Mouse (Mus musculus) adrenal gland, adult 18-20 months (tissue): ENCODE measurements around the gene Nrxn1. TPM values are rescaled to one million over a fixed set of nuclear protein-coding genes. Genes with fewer than 3 reads are reported as not detected.
"Not testable (repeated sequence)": the region's sequence is repeated elsewhere in the genome, so short reads cannot be mapped to it uniquely, and the experiment has no call there.

Experiments
- DNase-seq, 2 experiments: peaks; one replicate each; pipeline ENCODE4 v3.0.0; 2021 to 2022; ENCODE audit warnings: low spot score in 2 of 2
- total RNA-seq, 2 experiments: library from RNA; stranded (reverse); gene quantifications; 1 replicate in 1 of 2; 2 replicates in 1 of 2; pipeline ENCODE4 v1.2.3; 2021

The Nrxn1 gene
- total RNA-seq, 2 experiments from 2014 or later, result 12.1 to 15.1 TPM

GRCm38 (mm10) chr17:90323674-90324073 is 769.2 kb downstream of the Nrxn1 start:
- no peak for DNase-seq

DNA sequence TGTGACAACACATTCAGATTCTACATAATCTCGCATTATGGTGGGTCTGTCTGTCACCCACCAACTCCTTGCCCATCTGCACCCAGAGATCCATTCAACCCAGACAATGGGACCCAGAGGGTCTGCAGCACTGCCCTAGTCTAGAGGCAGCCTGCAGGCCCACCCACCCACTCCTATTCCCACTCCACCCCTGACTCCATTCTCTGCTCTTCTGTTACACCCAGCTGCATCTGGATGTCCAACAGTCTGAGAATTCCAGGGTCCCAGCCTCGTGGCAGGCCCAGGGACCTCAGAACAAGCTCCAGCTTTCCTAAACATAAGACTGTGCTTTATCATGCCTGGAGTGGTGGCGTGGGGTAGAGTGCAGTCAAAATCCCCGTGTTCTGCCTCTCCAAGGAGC is 820.6 kb downstream of the Nrxn1 start:
- no peak for DNase-seq

GRCm38 (mm10) chr17:90271165-90271564 is 821.7 kb downstream of the Nrxn1 start:
- DNase-seq, result no peak

GRCm38 (mm10) chr17:90269143-90269542 is 823.7 kb downstream of the Nrxn1 start:
- DNase-seq, result no peak

- DNase-seq, result no peak
Measured at GRCm38 (mm10) chr17:90253451-90254131, 839.3 kb downstream of the Nrxn1 start.

DNA sequence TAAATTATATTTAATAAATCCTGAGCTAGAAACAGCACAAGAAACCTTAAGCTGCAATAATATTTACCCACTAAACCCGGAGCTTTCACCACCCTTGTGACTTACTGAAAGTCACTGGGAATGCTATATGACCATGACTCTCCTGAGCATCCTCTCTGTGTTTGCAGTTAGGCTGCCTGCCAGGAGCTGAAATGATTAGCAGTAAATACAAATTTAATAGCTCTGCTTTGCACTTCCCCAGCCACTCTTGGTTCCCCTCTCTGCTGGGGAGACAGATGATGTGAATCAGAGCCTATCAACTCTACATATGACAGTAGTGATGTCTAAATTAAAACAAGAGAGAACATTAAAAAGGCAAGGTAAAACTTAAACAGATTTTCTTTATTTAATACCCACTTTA is 840.7 kb downstream of the Nrxn1 start:
- DNase-seq, result no peak

- DNase-seq, result no peak
Measured at GRCm38 (mm10) chr17:90247071-90247849, 845.6 kb downstream of the Nrxn1 start.

DNA sequence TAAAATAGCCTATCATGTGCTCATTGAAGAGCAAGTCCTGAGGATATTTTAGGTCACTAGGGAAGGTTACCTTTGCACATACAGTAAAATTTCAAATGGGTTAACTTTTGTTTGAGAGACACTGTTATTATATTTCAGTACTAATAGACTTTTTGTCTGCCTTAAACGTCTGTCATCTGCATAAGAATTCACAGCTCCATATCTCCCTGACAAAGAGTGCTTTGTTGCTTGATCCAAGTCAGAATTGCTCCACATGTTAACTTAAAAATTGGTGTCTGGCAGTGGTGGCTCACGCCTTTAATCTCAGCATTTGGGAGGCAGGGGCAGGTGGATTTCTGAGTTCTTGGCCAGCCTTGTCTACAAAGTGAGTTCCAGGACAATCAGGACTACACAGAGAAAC is 848.5 kb downstream of the Nrxn1 start:
- DNase-seq, result no peak

GRCm38 (mm10) chr17:90238964-90239363 is 853.9 kb downstream of the Nrxn1 start:
- no peak for DNase-seq

DNA sequence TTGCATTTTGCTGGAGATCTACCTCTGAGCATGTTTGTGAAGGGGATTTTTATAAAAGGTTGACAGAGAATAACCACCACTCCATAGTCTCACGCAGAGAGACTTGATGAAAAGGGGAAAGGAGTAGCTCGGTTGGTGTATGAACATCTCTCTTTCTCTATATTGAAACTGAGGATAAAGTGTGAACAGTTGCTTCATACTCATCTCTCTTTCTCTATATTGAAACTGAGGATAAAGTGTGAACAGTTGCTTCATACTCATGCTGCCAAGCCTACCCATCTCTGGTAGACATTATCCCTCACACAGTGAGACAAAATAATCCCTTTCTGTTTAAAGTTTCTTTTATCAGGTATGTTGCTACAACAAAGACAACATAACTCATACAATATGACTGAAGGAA is 854.4 kb downstream of the Nrxn1 start:
- no peak for DNase-seq

- DNase-seq, result not testable (repeated sequence)
Measured at GRCm38 (mm10) chr17:90235674-90236073, 857.2 kb downstream of the Nrxn1 start.

DNA sequence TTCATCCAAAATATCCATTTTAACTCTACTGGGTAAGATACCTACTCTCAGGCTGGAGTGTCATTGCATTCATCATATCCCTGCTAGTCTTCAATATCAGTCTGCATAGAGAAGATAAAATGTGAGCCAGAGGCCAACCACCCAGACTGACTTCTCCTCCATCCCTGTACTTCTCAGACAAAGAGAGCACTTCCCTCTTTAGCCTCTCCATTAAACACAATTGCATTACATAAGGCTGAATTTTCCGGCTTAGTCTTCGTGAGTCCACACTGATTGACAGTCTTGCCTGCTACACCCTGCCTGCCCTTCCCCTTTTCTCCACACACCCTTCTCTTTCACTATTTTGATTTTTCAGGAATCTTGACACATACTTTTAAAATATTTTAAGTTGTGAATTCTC is 858.1 kb downstream of the Nrxn1 start:
- no peak for DNase-seq

- DNase-seq, result no peak
Measured at GRCm38 (mm10) chr17:90208547-90208946, 884.3 kb downstream of the Nrxn1 start.

DNA sequence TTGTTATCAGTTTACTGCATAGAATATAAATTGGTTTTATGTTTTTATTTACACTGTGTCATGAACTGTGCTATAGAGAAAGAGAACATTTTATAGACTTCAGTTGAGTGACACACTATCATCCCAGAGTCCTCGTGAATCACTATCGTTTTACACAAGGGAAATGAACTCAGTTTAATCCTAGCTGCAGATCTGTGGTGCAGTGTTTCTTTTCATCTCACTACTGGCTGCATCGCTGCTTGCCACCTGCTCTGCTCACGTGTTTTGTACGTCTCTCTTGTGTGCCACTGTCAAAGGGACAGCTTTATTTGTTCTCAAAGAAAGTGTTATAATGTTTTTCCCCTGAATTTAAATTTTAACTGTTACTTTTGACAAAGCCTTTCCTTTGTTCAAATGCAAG is 885.3 kb downstream of the Nrxn1 start:
- no peak for DNase-seq

- no peak for DNase-seq
Measured at GRCm38 (mm10) chr17:90203993-90204392, 888.9 kb downstream of the Nrxn1 start.

GRCm38 (mm10) chr17:90202785-90203184 is 890.1 kb downstream of the Nrxn1 start:
- DNase-seq, result no peak

DNA sequence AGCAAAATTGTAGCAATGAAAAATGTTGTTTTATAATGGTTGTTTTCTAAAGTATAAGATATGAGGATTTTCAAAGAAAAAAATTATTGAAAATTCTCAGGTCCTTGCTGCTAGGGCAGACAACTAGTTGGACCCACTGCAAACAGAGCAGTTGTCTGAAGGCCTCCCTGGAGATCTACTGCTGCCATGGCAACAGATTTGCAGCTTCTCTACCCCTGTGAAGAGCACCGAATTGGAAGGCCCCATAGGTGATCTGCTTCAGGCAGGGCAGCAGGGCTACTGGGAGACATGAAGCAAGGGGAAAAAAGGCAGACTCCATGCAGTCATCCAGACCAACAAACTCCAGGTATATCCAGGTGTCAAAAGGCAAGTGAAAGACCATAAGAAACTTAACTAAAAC is 896.1 kb downstream of the Nrxn1 start:
- no peak for DNase-seq

DNA sequence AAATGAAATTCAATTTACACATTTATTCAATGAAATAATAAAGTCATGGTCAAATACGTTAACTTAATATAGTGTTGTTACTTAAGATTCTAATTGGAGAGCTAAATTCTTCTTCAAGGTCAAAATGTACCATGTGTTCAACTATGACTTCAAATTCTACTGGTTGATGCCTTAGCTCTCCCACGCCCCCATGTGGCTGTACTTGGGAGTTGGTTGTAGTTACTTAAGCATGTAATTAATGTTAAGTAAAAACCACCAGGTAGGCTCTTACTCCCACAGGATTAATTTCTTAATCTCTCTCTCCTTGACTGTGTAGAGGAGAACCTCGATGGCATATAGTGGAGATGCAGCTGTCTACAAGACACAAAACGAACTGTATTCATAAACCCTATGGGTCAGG is 951.3 kb downstream of the Nrxn1 start:
- DNase-seq, result peak; percentile 20 to 40

DNA sequence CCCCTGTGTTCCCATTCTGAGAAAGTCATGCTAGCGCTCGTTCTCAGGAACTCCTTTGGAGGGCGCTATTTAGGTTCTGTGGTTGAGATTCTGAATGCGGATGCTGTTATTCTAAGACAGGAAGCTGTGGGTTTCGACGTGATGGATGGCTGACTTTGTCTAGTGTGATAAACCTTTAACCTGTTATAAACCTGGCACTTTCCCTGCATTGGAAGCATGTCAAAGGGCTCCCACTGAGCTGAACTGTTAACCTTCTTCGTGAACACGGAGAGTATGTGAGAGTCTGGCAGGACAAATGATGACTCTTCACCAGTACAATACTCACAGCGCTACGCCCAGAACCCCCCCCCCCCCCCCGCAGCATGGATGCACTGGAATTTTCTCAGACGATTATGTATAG is 962.0 kb downstream of the Nrxn1 start:
- DNase-seq, result no peak

DNA sequence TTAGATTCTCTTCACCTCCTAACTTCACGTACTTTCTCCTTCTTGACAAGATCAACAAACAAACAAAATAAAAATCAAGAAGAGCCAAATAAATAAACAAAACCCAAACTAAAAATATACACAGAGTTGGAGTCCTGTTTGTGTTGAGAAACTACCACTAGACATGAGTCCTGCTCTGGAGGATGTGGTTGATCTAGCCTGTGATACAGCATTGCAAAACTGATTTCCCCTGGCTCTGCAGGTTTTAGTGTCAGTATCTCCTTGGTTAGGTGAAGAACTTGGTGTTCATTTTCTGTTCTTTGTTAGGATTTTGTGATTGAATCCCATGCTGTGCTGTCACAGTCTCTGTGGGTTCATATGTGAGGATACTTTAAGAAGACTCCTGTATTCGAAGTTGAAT is 963.7 kb downstream of the Nrxn1 start:
- no peak for DNase-seq

DNA sequence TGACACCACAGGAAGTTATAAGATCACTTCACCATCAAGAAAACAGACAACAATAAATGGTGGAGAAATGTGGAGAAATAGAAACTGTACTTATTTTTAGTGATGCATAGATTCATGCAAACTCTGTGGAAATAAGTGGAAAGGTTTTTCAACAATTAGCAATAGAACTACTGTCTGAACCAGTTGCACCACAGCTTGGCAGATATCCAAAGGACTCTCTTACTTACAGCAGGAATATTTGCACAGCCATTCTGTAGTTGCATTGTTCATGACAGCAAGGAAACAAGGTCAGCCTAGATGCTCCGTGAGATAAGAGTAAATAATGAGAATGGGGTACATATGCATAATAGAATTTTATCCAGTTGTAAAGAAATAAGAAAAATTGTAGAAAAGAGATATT is 965.3 kb downstream of the Nrxn1 start:
- DNase-seq, result no peak

DNA sequence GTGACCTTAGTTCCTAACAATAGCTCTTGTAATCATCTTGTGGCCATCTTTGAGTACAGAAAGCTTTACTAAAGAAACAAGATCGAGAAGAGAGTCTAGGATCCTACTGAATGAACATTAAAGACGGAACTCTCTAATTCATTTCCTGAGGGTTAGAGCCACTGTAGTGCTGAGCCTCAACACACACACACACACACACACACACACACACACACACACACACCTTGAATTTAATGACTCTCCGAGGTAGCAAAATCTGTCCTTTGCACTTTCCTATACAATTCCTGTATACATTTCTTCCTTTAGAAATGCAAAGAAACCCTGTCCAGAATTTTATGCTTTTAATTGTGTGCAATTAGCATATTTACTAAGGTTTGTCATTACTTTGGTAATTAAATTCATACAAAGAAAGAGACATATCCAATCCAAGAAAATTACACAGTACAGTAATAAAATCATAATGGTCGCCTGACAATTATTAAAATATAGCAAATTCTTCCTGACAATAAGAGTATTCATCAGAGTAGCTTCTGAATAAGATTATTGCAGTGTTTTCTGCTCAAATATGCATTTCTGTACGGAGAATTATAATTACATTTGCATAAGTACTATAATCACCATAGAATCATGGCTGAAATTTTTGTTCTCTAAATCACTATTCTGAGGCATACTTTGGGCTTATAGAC is 969.9 kb downstream of the Nrxn1 start:
- DNase-seq, result no peak
